Mouse (Mus musculus) heart, embryonic 14.5 days (tissue): Measurements from ENCODE around the gene Arl6ip1. TPM values are rescaled to one million over a fixed set of nuclear protein-coding genes. Genes with fewer than 3 reads are reported as not detected.
"Not testable (repeated sequence)": the region's sequence is repeated elsewhere in the genome, so short reads cannot be mapped to it uniquely, and the experiment has no call there.

ENCODE experiments used
- ATAC-seq: fragments of 200-750 bp; cut with Nextera tagmentation; 2 replicates; pipeline ENCODE4 v1.8.0; 2017; ENCODE audit warnings: low read depth, moderate TSS enrichment; ENCODE audit not compliant: insufficient number of reproducible peaks, insufficient read depth, low FRiP score
- H3K27ac ChIP-seq, 2 experiments: fragments of 200-500 bp in 1 of 2; fragments of 300-500 bp in 1 of 2; sonication (generic) in 1 of 2; replicated peaks in 1 of 2; 2 replicates each; pipeline ENCODE4 v1.5.1; 2012 to 2014; ENCODE audit warnings: low read depth in 2 of 2, low read length in 2 of 2, control low read depth in 1 of 2, mild to moderate bottlenecking in 1 of 2, mixed read lengths in 1 of 2; ENCODE audit not compliant: control insufficient read depth in 1 of 2, insufficient read depth in 1 of 2
- H3K27me3 ChIP-seq: fragments of 300-500 bp; sonication (generic); 2 replicates; pipeline ENCODE4 v1.6.1; 2014; ENCODE audit warnings: mild to moderate bottlenecking, low read length, control low read depth; ENCODE audit not compliant: control insufficient read depth, insufficient read depth
- H3K36me3 ChIP-seq: fragments of 300-500 bp; sonication (generic); 2 replicates; pipeline ENCODE4 v1.6.1; 2014; ENCODE audit warnings: mild to moderate bottlenecking, control low read depth, low read length, mixed read lengths; ENCODE audit not compliant: control insufficient read depth, insufficient read depth
- H3K4me1 ChIP-seq, 2 experiments: fragments of 200-500 bp in 1 of 2; fragments of 300-500 bp in 1 of 2; sonication (generic) in 1 of 2; 2 replicates each; pipeline ENCODE4 v1.6.1; 2012 to 2014; ENCODE audit warnings: low read length in 2 of 2, control low read depth in 1 of 2, mixed read lengths in 1 of 2; ENCODE audit not compliant: control insufficient read depth in 2 of 2, insufficient read depth in 2 of 2
- H3K4me2 ChIP-seq: fragments of 300-500 bp; sonication (generic); 2 replicates; pipeline ENCODE4 v1.6.1; 2014; ENCODE audit warnings: mild to moderate bottlenecking, low read length
- H3K4me3 ChIP-seq, 2 experiments: fragments of 200-500 bp in 1 of 2; fragments of 300-500 bp in 1 of 2; sonication (generic) in 1 of 2; 2 replicates each; pipeline ENCODE4 v1.5.1; 2012 to 2014; ENCODE audit warnings: low read length in 2 of 2, mild to moderate bottlenecking in 2 of 2, control low read depth in 1 of 2, low read depth in 1 of 2, moderate library complexity in 1 of 2; ENCODE audit not compliant: control insufficient read depth in 1 of 2, insufficient read depth in 1 of 2
- H3K9ac ChIP-seq: fragments of 300-500 bp; sonication (generic); 2 replicates; pipeline ENCODE4 v1.6.1; 2014; ENCODE audit warnings: mild to moderate bottlenecking, low read length
- H3K9me3 ChIP-seq: fragments of 300-500 bp; sonication (generic); 2 replicates; pipeline ENCODE4 v1.6.1; 2016; ENCODE audit warnings: low read length, control low read depth; ENCODE audit not compliant: control insufficient read depth
- WGBS: fragments of 180-500 bp; shearing (Covaris S2); extraction: QIAGEN DNeasy Blood & Tissue Kit; methylation state at CpG from one replicate; pipeline ENCODE4 v1.1.7; 2014; 5-methylcytosine and 5-hydroxymethylcytosine counted together
- polyA plus RNA-seq: library from polyadenylated mRNA; unstranded; fragments of >200 nt; fragmentation: Nextera tagmentation; extraction: Ambion mirVana; gene quantifications from 2 replicates; pipeline ENCODE4 v1.2.1, GENCODE M21; 2014

Arl6ip1 gene
- polyA plus RNA-seq: 232 and 268 TPM in 2 replicates

GRCm38 (mm10) chr7:118129430-118130041 lies at the start of gene Arl6ip1:
Gene Arl6ip1 (minus strand): TSS chr7:118129662.
- Histone ChIP-seq H3K27me3 (no peaks in the 10 kb centered on the region), H3K4me1 (peaks cover 4 to 29% of the 10 kb centered on the region in 2 experiments), H3K4me2 (peak within 1 kb of the TSS; percentile 82), H3K27ac (peak within 1 kb of the TSS; percentile 81 to 91), H3K9ac (peak within 1 kb of the TSS; percentile 94), H3K4me3 (peak within 1 kb of the TSS; percentile 64 to 89), H3K9me3 (no peaks in the 10 kb centered on the region), H3K36me3 (peaks cover 25% of the 10 kb centered on the region)
- ATAC-seq: peak; percentile 99
- under 1% methylated on average over 39 of the region's 39 CpGs for WGBS

- 43% methylated on average over 1 of the region's 1 CpGs for WGBS
- Histone ChIP-seq H3K9ac (no peak overlapping the region), H3K36me3 (peaks cover 81% of the 10 kb centered on the region), H3K27me3 (no peaks in the 10 kb centered on the region), H3K4me3 (no peak overlapping the region), H3K4me2 (no peak overlapping the region), H3K9me3 (no peaks in the 10 kb centered on the region), H3K4me1 (peaks cover 0 to 7% of the 10 kb centered on the region in 2 experiments; a peak in 3 of 4 replicates), H3K27ac (no peak overlapping the region)
- no peak for ATAC-seq
Observed at GRCm38 (mm10) chr7:118175821-118176355, 46.4 kb upstream of the Arl6ip1 start.

DNA sequence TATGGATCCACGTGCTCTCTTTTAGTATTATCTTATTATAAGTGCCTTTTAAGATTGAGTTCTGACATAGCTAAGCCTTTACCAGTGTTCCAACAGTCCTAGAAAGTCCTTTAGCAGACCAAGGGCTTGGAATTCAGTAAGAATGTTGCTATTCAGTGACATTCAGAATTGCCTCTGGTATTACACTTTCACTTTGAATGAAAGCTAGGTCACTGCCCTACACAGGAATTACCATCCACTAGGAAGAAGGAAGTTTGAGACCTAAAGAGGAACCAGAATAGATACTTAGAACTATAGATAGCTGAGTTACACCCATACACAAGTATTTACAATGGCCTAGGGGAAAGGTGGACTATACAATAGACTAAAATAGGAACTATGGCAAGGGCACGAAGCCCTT lies 40.7 kb upstream of the Arl6ip1 start:
- not testable (repeated sequence) for H3K4me2 ChIP-seq, H3K4me1 ChIP-seq, H3K27me3 ChIP-seq, H3K27ac ChIP-seq, ATAC-seq, H3K9ac ChIP-seq, H3K9me3 ChIP-seq, H3K4me3 ChIP-seq
- peaks cover 92% of the 10 kb centered on the region for H3K36me3 ChIP-seq
- 45% methylated on average over 2 of the region's 2 CpGs for WGBS

DNA sequence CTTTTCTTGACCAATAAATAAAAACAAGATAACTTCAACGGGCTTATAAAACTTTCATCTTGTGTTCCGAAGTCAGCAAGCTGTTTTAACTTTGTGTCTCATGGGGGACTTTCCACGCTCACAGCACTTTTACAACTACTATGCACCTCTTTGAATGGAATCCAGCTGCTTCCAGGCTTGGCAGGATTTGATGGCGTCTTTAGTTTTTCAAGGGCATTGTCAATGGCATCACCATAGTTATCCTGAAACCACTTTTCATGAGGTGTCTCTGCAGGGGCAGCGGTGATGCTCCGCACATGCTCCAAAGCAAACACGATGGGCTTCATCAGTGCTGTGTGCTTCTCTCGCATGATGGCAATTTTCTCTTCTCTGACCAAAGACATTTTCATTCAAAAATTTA lies 33.5 kb upstream of the Arl6ip1 start:
- ATAC-seq: no peak
- H3K36me3 ChIP-seq: peaks cover 69% of the 10 kb centered on the region
- H3K9ac ChIP-seq: no peak overlapping the region
- H3K27ac ChIP-seq: no peak overlapping the region
- H3K27me3 ChIP-seq: no peaks in the 10 kb centered on the region
- H3K4me2 ChIP-seq: no peak overlapping the region
- H3K4me1 ChIP-seq: no peaks in the 10 kb centered on the region
- H3K9me3 ChIP-seq: no peaks in the 10 kb centered on the region
- H3K4me3 ChIP-seq: no peak overlapping the region
- WGBS: 93% methylated on average over 8 of the region's 8 CpGs

DNA sequence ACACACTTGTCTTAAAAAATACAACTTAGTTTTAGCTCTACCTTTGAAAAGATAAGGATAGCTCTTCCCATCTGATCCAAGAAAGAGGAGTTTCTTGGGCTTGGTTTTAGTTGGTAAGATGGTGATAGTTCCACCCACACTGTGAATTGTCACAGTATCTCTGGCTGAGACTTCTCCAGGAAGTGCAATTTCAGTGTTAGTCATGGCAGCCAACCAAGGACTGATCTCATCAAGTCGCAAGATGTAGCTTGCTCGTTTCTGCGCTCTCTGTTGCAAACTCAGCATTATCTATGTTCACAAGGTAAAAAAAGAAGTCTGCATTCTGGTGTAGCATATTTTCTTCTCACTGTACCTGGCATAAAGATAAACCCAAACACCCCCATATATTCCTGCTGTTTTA lies 30.7 kb upstream of the Arl6ip1 start:
- no peak overlapping the region for H3K4me2 ChIP-seq
- ATAC-seq: no peak
- H3K36me3 ChIP-seq: peaks cover 69% of the 10 kb centered on the region
- no peaks in the 10 kb centered on the region for H3K4me1 ChIP-seq
- no peak overlapping the region for H3K27ac ChIP-seq
- WGBS: 78% methylated on average over 3 of the region's 3 CpGs
- no peak overlapping the region for H3K9ac ChIP-seq
- no peaks in the 10 kb centered on the region for H3K27me3 ChIP-seq
- H3K4me3 ChIP-seq: no peak overlapping the region
- no peaks in the 10 kb centered on the region for H3K9me3 ChIP-seq

- no peak overlapping the region for H3K27ac ChIP-seq
- WGBS: 71% methylated on average over 7 of the region's 7 CpGs
- no peaks in the 10 kb centered on the region for H3K9me3 ChIP-seq
- H3K4me2 ChIP-seq: no peak overlapping the region
- no peak for ATAC-seq
- no peaks in the 10 kb centered on the region for H3K27me3 ChIP-seq
- peaks cover 87% of the 10 kb centered on the region for H3K36me3 ChIP-seq
- no peaks in the 10 kb centered on the region for H3K4me1 ChIP-seq
- H3K4me3 ChIP-seq: no peak overlapping the region
- H3K9ac ChIP-seq: no peak overlapping the region
Observed at GRCm38 (mm10) chr7:118156461-118156860, 27.0 kb upstream of the Arl6ip1 start.

DNA sequence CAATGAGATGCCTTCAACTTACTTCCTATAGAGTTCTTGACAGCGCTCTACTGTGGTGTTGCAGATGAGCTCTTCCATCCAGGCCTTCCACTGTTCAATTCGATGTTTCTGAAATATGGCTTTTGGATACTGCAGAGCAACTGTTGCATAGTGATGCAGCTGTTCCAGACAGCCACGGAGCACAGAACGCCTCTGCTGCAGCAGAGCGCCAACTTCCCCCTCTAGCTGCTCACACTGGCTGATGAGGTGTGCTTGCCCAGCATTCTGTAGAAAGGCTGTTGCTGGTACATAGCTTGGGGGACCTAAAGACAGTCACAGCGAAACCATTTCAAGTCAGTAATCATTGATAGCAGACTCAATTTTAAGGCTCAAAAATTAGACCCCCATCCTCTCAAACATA lies 24.7 kb upstream of the Arl6ip1 start:
- WGBS: 95% methylated on average over 6 of the region's 6 CpGs
- peaks cover 89% of the 10 kb centered on the region for H3K36me3 ChIP-seq
- no peak for ATAC-seq

GRCm38 (mm10) chr7:118143602-118144001 lies 14.1 kb upstream of the Arl6ip1 start:
- ATAC-seq: no peak
- Histone ChIP-seq H3K4me2 (no peak overlapping the region), H3K9ac (no peak overlapping the region), H3K36me3 (peaks cover 92% of the 10 kb centered on the region), H3K27me3 (no peaks in the 10 kb centered on the region), H3K27ac (no peak overlapping the region), H3K4me3 (no peak overlapping the region), H3K9me3 (no peaks in the 10 kb centered on the region), H3K4me1 (no peaks in the 10 kb centered on the region)
- WGBS: 78% methylated on average over 3 of the region's 3 CpGs

More for the DNA sequence above, 24.7 kb upstream of the Arl6ip1 start:
- Histone ChIP-seq H3K4me2 (no peak overlapping the region), H3K4me1 (no peaks in the 10 kb centered on the region), H3K27me3 (no peaks in the 10 kb centered on the region), H3K9ac (no peak overlapping the region), H3K9me3 (no peaks in the 10 kb centered on the region), H3K27ac (no peak overlapping the region), H3K4me3 (no peak overlapping the region)
